In the genomic region with DNA sequence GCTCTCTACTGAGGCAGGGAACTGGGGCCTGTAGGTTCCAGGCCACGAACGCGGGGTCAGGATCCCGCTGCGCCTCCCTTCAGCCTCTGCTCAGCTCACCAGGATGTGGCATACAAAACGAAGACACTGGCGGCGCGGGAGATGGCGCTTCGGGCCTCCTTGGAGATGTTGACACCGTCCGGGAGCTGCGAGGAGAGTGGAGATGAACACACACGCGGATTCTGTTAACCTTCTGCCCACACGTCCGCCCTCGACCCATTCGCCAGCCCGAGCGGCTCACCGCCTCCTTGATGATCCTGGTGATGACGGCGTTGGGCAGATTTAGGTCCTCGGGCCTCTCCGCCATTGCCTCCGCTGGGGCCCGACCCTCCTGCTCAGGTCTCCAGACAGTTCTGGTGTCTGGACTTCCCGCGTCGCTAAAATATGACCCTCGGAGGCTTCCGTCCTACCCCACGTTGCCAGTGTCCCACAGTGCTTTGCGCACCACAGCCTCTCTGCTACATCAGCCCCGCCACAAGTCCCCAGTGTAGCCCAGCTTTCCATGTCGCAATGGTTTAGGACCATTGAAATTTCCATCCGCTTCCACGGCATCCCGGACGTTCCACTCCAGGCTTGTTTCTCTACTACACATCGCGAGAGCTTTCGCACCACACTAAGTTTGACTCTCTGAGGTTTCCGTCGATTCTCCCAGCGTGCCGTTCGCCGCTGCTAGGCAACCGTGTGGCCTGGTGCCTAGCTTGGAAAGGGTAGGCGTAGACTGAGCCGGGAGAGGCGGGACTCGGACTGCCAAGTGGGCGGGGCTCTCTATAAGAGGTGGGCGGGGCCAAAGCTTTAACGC, we compare ENCODE assay signal across 8 mouse cellular contexts. TPM values are rescaled to one million over a fixed set of nuclear protein-coding genes. Genes with fewer than 3 reads are reported as not detected.
DNase-seq lines count a peak whose midpoint lies in the region; ATAC-seq and TF ChIP-seq lines count a peak whose summit lies in the region.

TSS of gene Pole3 (minus strand) at position 418 of the 838 bp plus-strand sequence.
TSS of gene 4933430I17Rik (plus strand) at position 719 of the 838 bp plus-strand sequence.

- peak within 1 kb of the TSS; percentile 87 for H3K4me2 ChIP-seq in lung, postnatal 0 days (replicated peaks; ENCODE audit: low read depth, low read length)

- DNase-seq in MEL-GATA-1-ER (ENCODE audit: extremely low read depth, low read depth), result peak; percentile 94
- DNase-seq in cerebellum, adult 8-10 months, result peak; percentile 98
- peak; percentile 98 for DNase-seq in hindbrain, embryonic 10.5 days (ENCODE audit: low spot score)
- DNase-seq in layer of hippocampus, adult 9-11 months, result peak; percentile 96
- DNase-seq in lung, postnatal 0 days (ENCODE audit: low spot score), result peak; percentile 99
- DNase-seq in ovary, postnatal 14 days (ENCODE audit: low spot score), result peak; percentile 99
- DNase-seq in thymus, postnatal 14 days, result peak; percentile 95

- no peaks in the 10 kb centered on the region for H3K27me3 ChIP-seq in hindbrain, embryonic 10.5 days (ENCODE audit: insufficient read depth, poor library complexity, severe bottlenecking)
- no peaks in the 10 kb centered on the region for H3K27me3 ChIP-seq in lung, postnatal 0 days (replicated peaks; ENCODE audit: insufficient read depth, low read length)

- H3K27ac ChIP-seq in hindbrain, embryonic 10.5 days, result peak within 1 kb of the TSS; percentile 96
- peak within 1 kb of the TSS; percentile 95 for H3K27ac ChIP-seq in lung, postnatal 0 days (ENCODE audit: low read length)

- H3K4me1 ChIP-seq in hindbrain, embryonic 10.5 days (replicated peaks), result peaks cover 19% of the 10 kb centered on the region
- peaks cover 6% of the 10 kb centered on the region; the same call in 1 of the 2 replicates for H3K4me1 ChIP-seq in lung, postnatal 0 days (ENCODE audit: insufficient read depth, low read depth, low read length)

- peak; percentile 89 for ATAC-seq in frontal cortex, adult (ENCODE audit: low TSS enrichment)
- peak; percentile 99 for ATAC-seq in lung, postnatal 0 days

- peak within 1 kb of the TSS; percentile 77 for H3K4me3 ChIP-seq in hindbrain, embryonic 10.5 days
- H3K4me3 ChIP-seq in lung, postnatal 0 days (ENCODE audit: low read depth, low read length), result peak within 1 kb of the TSS; percentile 67

- no peaks in the 10 kb centered on the region for H3K9me3 ChIP-seq in hindbrain, embryonic 10.5 days
- H3K9me3 ChIP-seq in lung, postnatal 0 days (ENCODE audit: low read length), result no peaks in the 10 kb centered on the region

- peak; percentile 81 for TF ChIP-seq EP300 in lung, postnatal 0 days (IDR thresholded peaks at IDR 0.05)

- H3K36me3 ChIP-seq in hindbrain, embryonic 10.5 days, result peaks cover 17% of the 10 kb centered on the region
- H3K36me3 ChIP-seq in lung, postnatal 0 days (ENCODE audit: insufficient read depth, low read length), result no peaks in the 10 kb centered on the region

- peak within 1 kb of the TSS; percentile 79 for H3K9ac ChIP-seq in lung, postnatal 0 days (replicated peaks; ENCODE audit: low read depth)

- WGBS in hindbrain, embryonic 10.5 days, result under 1% methylated on average over 59 of the region's 59 CpGs
- under 1% methylated on average over 59 of the region's 59 CpGs for WGBS in lung, postnatal 0 days

- TF ChIP-seq CTCF in lung, postnatal 0 days (IDR thresholded peaks at IDR 0.05), result no peak

RNA-seq across cellular contexts. Expression of gene Pole3, which starts in this region (rescaled TPM):
- polyA plus RNA-seq in hindbrain, embryonic 10.5 days (2016; fragmentation: Nextera tagmentation; extraction: Ambion mirVana), result 124 and 125 TPM in 2 replicates
- 32.8 and 35.6 TPM in 2 replicates for polyA plus RNA-seq in lung, postnatal 0 days (2015; fragmentation: Nextera tagmentation; extraction: Ambion mirVana)

RNA-seq across cellular contexts. Expression of gene 4933430I17Rik, which starts in this region (rescaled TPM):
- 1.2 and 1.5 TPM in 2 replicates for polyA plus RNA-seq in hindbrain, embryonic 10.5 days (2016; fragmentation: Nextera tagmentation; extraction: Ambion mirVana)
- polyA plus RNA-seq in lung, postnatal 0 days (2015; fragmentation: Nextera tagmentation; extraction: Ambion mirVana), result 0.12 and 0.21 TPM in 2 replicates

Comparison
In these comparisons a context has a peak if more than half of its experiments do, and no peak if none do; other contexts are left out.
1. Peak in every context shown above with its lines: DNase-seq, ATAC-seq, H3K4me3 ChIP-seq and H3K27ac ChIP-seq.